Mouse (Mus musculus) common myeloid progenitor, adult 5-6 weeks (primary cell): ENCODE measurements around the gene Gm15107. TPM values are rescaled to one million over a fixed set of nuclear protein-coding genes. Genes with fewer than 3 reads are reported as not detected.
"Not testable (repeated sequence)": the region's sequence is repeated elsewhere in the genome, so short reads cannot be mapped to it uniquely, and the experiment has no call there.

Source experiments
- ATAC-seq: replicated peaks from 2 replicates; pipeline ENCODE4 v1.8.0; 2016; ENCODE audit warnings: low read depth, mild to moderate bottlenecking, moderate TSS enrichment, inconsistent platforms; ENCODE audit not compliant: poor library complexity, severe bottlenecking
- total RNA-seq: library from RNA; stranded (forward); fragments of 200-1000, 187-1606 nt; gene quantifications from 2 replicates; pipeline ENCODE4 v1.2.3, GENCODE M21; 2017

Gm15107 gene
- not detected in 2 replicates for total RNA-seq

GRCm38 (mm10) chrX:148180424-148180823 is at the start of gene Gm15107:
TSS of gene Gm15107 (plus strand) at chrX:148180724.
- ATAC-seq = not testable (repeated sequence)

Other genes starting within 250 kb of the Gm15107 start
- gene Gm15080, start 187.7 kb upstream of the Gm15107 start, total RNA-seq = not detected in 2 replicates